Mouse (Mus musculus) thymus, postnatal 4 days (tissue): ENCODE measurements around the gene Casq1.

Experiments
- DNase-seq: peaks from one replicate; pipeline ENCODE4 v3.0.0; 2021

Gene Casq1

DNA sequence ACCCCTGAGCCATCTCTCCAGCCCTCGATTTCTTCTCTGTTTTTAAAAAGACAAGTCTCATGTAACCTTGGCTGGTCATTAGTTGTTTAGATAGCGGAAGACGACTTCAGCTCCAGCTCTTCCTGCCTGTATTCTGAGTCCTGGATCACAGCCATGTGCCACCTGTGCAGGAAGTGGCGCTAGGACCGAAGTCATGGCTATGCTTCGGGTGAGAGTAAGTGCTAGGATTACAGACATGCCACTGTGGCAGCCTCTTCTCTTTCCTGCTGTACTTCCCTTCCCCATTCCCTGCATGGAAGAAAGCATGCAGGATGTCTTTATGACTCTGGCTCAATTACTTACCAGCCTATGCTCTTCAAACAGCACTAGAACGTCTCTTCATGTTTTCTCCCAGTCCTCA is 40.6 kb downstream of the Casq1 start:
- DNase-seq = no peak

DNA sequence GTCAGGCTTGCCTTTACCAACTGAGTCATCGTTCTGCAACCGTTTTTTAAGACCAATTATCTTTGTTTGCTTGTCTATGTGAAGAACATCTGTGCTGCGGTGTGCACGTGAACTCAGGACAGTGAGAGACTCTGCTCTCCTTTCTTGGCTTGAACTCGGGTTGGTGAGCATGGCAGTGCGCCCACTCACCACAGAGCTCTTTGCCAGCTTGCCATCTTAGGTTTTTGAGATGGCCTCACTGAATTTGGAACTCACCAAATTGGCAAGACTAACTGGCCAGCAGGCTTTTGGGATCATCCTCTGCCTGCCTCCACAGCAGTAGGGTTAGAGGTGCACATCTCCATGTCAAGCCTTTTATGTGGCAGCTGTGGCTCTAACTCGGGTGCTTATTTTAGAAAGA is 41.9 kb downstream of the Casq1 start:
- no peak for DNase-seq

DNA sequence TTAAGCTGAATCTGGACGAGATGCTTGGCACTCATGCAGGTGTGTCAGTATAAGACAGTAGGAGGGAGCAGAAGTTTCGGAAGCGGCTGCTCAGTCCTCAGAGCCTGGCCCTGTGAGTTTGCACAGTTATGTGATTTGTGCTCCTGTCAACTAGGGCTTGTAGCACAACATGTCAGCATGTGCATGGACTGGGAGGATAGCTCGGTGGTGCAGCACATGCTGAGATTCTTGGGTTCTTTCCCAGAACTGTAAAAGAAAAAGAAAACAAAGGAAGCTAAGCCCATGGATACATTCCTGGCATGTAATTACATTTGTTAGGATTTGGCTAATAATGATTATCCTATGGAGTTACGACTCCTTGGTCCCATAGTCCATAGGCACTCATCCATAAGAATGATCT is 46.5 kb downstream of the Casq1 start:
- DNase-seq = no peak

DNA sequence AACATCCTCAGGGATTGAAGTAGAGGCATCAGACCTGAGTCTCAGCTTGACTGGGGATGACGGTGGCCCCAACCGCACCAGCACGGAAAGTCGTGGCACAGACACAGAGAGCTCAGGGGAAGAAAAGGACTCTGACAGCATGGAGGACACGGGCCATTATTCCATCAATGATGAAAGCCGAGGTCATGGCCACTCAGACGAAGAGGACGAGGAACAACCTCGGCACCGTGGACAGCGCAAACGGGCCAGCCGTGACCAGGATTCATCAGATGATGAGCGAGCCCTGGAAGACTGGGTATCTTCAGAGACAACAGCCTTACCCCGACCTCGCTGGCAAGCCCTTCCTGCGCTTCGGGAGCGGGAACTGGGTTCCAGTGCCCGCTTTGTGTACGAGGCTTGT is 47.3 kb downstream of the Casq1 start:
- DNase-seq = no peak

DNA sequence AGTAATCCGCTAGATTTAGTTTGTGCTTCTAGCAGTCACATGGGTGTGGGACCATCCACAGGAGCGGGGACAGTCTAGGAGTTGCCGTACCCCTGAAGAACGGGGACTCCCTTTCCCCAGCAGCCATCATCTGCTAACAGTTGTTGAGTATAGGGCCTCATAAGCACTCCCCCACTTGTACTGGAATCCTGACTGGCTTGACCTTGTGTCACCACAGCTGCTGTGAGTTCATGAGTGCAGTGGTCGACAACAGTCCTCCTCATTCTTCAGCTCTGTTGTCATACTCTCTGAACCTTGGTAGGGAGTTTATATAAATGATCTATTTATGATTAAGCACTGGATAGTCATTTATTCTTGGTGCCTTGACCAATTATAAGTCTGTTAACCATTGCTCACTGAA is 49.9 kb downstream of the Casq1 start:
- DNase-seq = no peak

DNA sequence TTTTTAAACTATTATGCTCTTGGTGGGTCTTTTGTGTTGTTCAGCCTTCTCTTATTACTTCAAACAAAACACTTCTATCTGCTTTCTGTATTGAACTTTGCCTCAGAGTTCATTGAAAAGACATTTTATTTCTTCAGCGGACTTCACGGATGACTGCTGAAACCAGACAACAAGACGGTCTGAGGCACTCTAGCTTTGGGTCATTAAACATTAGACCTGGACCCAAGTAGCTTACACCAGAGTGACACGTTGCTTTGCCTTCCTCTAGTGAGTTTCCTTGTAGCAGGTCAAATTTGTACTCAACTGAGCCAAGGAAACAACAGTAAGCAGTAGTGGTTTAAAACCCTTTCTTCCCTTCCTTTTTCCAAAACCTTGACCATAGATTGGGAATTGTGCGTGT is 51.8 kb downstream of the Casq1 start:
- no peak for DNase-seq

DNA sequence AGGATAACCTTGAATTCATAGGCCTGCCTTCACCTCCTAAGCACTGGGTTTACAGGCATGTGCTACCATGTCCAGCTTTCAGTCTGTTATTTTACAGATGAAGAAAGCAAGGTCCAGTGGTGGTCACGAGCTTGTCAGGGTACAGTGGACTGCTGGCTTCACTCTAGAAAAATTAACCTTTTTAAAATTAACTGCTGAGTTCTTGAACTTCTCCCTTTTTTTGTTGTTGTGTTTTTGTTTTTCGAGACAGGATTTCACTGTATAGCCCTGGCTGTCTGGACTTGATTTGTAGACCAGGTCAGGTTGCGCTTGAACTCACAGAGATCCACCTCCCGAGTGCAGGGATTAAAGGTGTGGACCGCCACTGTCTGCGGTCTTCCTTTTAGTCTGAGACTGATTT is 56.7 kb downstream of the Casq1 start:
- no peak for DNase-seq

DNA sequence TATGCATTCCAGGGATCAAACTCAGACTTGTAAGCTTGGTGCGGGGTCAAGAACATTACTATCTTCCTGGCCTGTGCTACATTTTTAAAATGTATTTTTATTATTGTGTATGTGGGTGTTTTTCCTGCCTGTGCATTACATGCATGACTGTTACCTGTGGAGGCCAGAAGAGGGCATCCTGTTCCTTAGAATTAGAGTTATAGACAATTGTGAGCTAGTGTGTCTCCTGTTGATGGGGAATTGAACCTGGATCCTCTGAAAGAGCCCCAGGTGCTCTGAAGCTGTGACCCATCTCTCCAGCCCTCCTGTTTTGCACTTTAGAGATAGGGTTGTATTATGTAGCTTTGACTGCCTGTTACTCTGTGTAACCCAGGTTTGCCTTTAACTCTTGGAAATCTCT is 57.7 kb downstream of the Casq1 start:
- DNase-seq = peak; percentile 36

DNA sequence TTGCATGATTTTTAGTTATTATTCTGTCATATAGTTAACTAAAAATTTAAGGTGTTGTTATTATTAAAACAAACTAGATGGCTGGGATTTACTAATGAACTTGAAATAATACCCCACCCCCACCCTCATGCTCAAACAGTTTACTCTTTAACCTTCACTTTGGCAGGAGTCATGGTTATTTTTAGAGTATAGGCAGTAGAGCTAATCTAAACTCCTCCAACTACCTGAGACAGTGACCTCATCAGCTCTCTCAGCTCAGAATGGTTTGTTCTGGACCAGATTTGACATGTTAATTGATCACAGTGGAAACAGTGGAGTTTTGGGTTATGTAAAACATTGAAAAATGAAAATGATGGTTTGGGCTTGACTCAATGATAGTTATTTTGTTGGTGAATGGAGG is 59.2 kb downstream of the Casq1 start:
- no peak for DNase-seq

DNA sequence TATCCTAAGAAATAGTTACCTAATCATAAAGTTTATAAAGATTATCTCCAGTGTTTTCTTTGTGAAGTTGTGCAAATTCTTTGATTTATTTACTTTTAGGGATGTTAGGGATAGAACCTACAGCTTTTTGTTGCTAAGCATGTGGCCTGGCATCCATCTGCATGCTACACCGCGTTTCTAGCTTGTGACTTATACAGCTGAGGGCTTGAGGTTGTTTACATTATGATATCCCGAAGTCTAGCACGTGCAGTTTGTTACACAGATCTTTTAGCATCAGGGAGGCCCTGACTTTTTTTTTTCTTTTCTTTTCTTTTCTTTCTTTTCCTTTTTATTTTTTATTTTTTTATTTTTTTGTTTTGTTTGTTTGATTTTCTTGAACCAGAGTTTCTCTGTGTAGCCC is 59.7 kb downstream of the Casq1 start:
- no peak for DNase-seq
